7 mouse cellular contexts compared by ENCODE assay signal in the genomic region with DNA sequence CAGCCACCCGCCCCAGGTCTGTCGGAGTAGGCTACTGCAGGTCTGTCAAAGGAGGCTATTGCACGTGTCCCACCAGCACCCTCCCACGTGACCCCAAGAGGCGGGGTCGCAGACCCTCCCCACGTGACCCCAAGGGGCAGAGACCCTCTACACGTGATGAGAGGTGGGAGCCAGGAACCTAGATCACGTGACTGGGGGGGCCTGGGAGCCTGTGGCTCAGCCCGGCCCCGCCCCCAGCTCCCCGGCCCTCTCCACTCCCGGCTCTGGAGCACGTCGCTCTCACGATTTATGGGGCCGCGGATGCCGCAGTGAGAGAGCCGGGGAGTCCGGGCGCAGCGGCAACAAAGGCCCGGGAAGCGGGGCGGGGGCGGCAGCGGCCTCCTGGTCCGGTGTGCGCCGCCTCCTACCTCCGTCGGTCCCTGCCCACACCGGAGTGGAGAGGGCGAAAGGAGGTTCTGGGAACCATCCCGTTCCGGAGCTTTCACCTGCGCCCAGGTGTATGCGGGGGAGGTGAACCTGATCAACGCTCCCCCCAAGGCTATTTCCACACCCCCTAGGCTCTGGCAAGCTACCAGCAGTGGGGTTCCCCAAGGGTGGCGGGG. TPM values are rescaled to one million over a fixed set of nuclear protein-coding genes. Genes with fewer than 3 reads are reported as not detected.
A peak's percentile ranks its signal among the peaks of the same experiment; 100 is the strongest.
DNase-seq lines count a peak whose midpoint lies in the region; ATAC-seq and TF ChIP-seq lines count a peak whose summit lies in the region.

No protein-coding gene starts in this region.

- no peaks in the 10 kb centered on the region for H3K36me3 ChIP-seq in lung, embryonic 15.5 days
- H3K36me3 ChIP-seq in hindbrain, embryonic 11.5 days (ENCODE audit: control insufficient read depth, insufficient read depth, low read length) = no peaks in the 10 kb centered on the region
- no peaks in the 10 kb centered on the region for H3K36me3 ChIP-seq in limb, embryonic 14.5 days (ENCODE audit: control insufficient read depth, insufficient read depth, low read length)

- peak overlapping the region; percentile 55 for H3K4me3 ChIP-seq in lung, embryonic 15.5 days
- peak overlapping the region; percentile 40 for H3K4me3 ChIP-seq in hindbrain, embryonic 11.5 days (ENCODE audit: low read depth, low read length)
- peak overlapping the region; percentile 71 for H3K4me3 ChIP-seq in limb, embryonic 14.5 days (replicated peaks; ENCODE audit: low read length)
- H3K4me3 ChIP-seq in olfactory bulb, adult 2 months (ENCODE audit: insufficient read depth, low read depth, low read length) = peak overlapping the region; percentile 58

- TF ChIP-seq POLR2A in limb, embryonic 14.5 days (IDR thresholded peaks at IDR 0.05; ENCODE audit: borderline replicate concordance, extremely low read depth, insufficient read depth, insufficient read length) = no peak
- no peak; the same call in 1 of the 2 replicates for TF ChIP-seq POLR2A in olfactory bulb, adult 2 months (IDR thresholded peaks at IDR 0.05; ENCODE audit: insufficient read depth, low read depth, low read length)

- no peak overlapping the region for H3K27ac ChIP-seq in lung, embryonic 15.5 days
- H3K27ac ChIP-seq in hindbrain, embryonic 11.5 days (ENCODE audit: low read depth, low read length) = peak overlapping the region; percentile 86
- H3K27ac ChIP-seq in limb, embryonic 14.5 days (replicated peaks; ENCODE audit: low read depth, low read length) = no peak overlapping the region
- peak overlapping the region; percentile 43 for H3K27ac ChIP-seq in olfactory bulb, adult 2 months (ENCODE audit: insufficient read depth, low read depth, low read length)

- H3K9ac ChIP-seq in lung, embryonic 15.5 days = peak overlapping the region; percentile 51
- H3K9ac ChIP-seq in hindbrain, embryonic 11.5 days (ENCODE audit: low read depth, low read length) = peak overlapping the region; percentile 60
- H3K9ac ChIP-seq in limb, embryonic 14.5 days (ENCODE audit: low read depth, low read length, severe bottlenecking) = peak overlapping the region; percentile 67

- H3K4me1 ChIP-seq in lung, embryonic 15.5 days = peaks cover 60% of the 10 kb centered on the region
- H3K4me1 ChIP-seq in hindbrain, embryonic 11.5 days (replicated peaks; ENCODE audit: control insufficient read depth, insufficient read depth, low read length) = peaks cover 25% of the 10 kb centered on the region
- peaks cover 42% of the 10 kb centered on the region for H3K4me1 ChIP-seq in limb, embryonic 14.5 days (ENCODE audit: control insufficient read depth, insufficient read depth, low read length)
- peaks cover 61% of the 10 kb centered on the region for H3K4me1 ChIP-seq in olfactory bulb, adult 2 months (ENCODE audit: control insufficient read depth, insufficient read depth, low read length)

- peaks cover 61% of the 10 kb centered on the region for H3K27me3 ChIP-seq in lung, embryonic 15.5 days
- H3K27me3 ChIP-seq in hindbrain, embryonic 11.5 days (ENCODE audit: control insufficient read depth, insufficient read depth, low read length) = peaks cover 45% of the 10 kb centered on the region
- peaks cover 10% of the 10 kb centered on the region for H3K27me3 ChIP-seq in limb, embryonic 14.5 days (ENCODE audit: control insufficient read depth, insufficient read depth, low read length)

- no peak for DNase-seq in lung, postnatal 25 days (ENCODE audit: low spot score)
- peak; percentile 88 for DNase-seq in embryo, embryonic 10.5 days (ENCODE audit: low spot score)
- DNase-seq in hindbrain, embryonic 11.5 days (ENCODE audit: low spot score) = peak; percentile 78
- DNase-seq in limb, embryonic 14.5 days (ENCODE audit: low spot score) = peak; percentile 67
- DNase-seq in urinary bladder, postnatal 10 days (ENCODE audit: low spot score) = no peak

- TF ChIP-seq CTCF in olfactory bulb, adult 2 months (IDR thresholded peaks at IDR 0.05; ENCODE audit: insufficient read depth, low read depth, low read length) = no peak

- peak overlapping the region; percentile 97 for H3K4me2 ChIP-seq in lung, embryonic 15.5 days
- peak overlapping the region; percentile 60 for H3K4me2 ChIP-seq in hindbrain, embryonic 11.5 days (replicated peaks; ENCODE audit: low read depth, low read length)
- H3K4me2 ChIP-seq in limb, embryonic 14.5 days (replicated peaks; ENCODE audit: low read depth, low read length, severe bottlenecking) = peak overlapping the region; percentile 99

- no peaks in the 10 kb centered on the region for H3K9me3 ChIP-seq in lung, embryonic 15.5 days
- no peaks in the 10 kb centered on the region for H3K9me3 ChIP-seq in hindbrain, embryonic 11.5 days (ENCODE audit: control insufficient read depth, low read length)
- H3K9me3 ChIP-seq in limb, embryonic 14.5 days (ENCODE audit: control insufficient read depth, low read length) = no peaks in the 10 kb centered on the region

- under 1% methylated on average over 41 of the region's 41 CpGs for WGBS in lung, embryonic 15.5 days
- WGBS in hindbrain, embryonic 11.5 days = under 1% methylated on average over 38 of the region's 41 CpGs
- WGBS in limb, embryonic 14.5 days = under 1% methylated on average over 24 of the region's 41 CpGs
- 1% methylated on average over 40 of the region's 41 CpGs for WGBS in olfactory bulb, adult 2 months

- ATAC-seq in lung, embryonic 15.5 days (ENCODE audit: borderline replicate concordance, extremely low read depth, low FRiP score, low TSS enrichment) = no peak
- ATAC-seq in hindbrain, embryonic 11.5 days (ENCODE audit: low FRiP score) = peak; percentile 17
- peak; percentile 21 for ATAC-seq in limb, embryonic 14.5 days (ENCODE audit: low FRiP score, low read depth)

RNA-seq across cellular contexts. Expression of gene Efna3, which starts 2.1 kb away (rescaled TPM):
- polyA plus RNA-seq in lung, embryonic 15.5 days (2015; fragmentation: Nextera tagmentation; extraction: Ambion mirVana) = 5.8 and 6.0 TPM in 2 replicates
- 13.8 TPM in 2 replicates for polyA plus RNA-seq in hindbrain, embryonic 11.5 days (2014; fragmentation: Nextera tagmentation; extraction: Ambion mirVana)
- 38.1 and 48.5 TPM in 2 replicates for polyA plus RNA-seq in limb, embryonic 14.5 days (2012; rRNA removed)
- polyA plus RNA-seq in limb, embryonic 14.5 days (2014; fragmentation: Nextera tagmentation; extraction: Ambion mirVana) = 32.1 and 34.4 TPM in 2 replicates
- not detected in 2 replicates for polyA plus RNA-seq in olfactory bulb, adult 2 months (2012; ENCODE audit: insufficient read depth, insufficient read length, low replicate concordance, missing spikeins)

RNA-seq across cellular contexts. Expression of gene Efna4, which starts 17.1 kb away (rescaled TPM):
- 29.0 and 29.9 TPM in 2 replicates for polyA plus RNA-seq in lung, embryonic 15.5 days (2015; fragmentation: Nextera tagmentation; extraction: Ambion mirVana)
- 18.9 and 20.6 TPM in 2 replicates for polyA plus RNA-seq in hindbrain, embryonic 11.5 days (2014; fragmentation: Nextera tagmentation; extraction: Ambion mirVana)
- 56.5 and 67.1 TPM in 2 replicates for polyA plus RNA-seq in limb, embryonic 14.5 days (2012; rRNA removed)
- 32.0 and 34.2 TPM in 2 replicates for polyA plus RNA-seq in limb, embryonic 14.5 days (2014; fragmentation: Nextera tagmentation; extraction: Ambion mirVana)
- polyA plus RNA-seq in olfactory bulb, adult 2 months (2012; ENCODE audit: insufficient read depth, insufficient read length, low replicate concordance, missing spikeins) = not detected in 2 replicates

RNA-seq across cellular contexts. Expression of gene Adam15, which starts 29.1 kb away (rescaled TPM):
- polyA plus RNA-seq in lung, embryonic 15.5 days (2015; fragmentation: Nextera tagmentation; extraction: Ambion mirVana) = 61.5 and 63.0 TPM in 2 replicates
- polyA plus RNA-seq in hindbrain, embryonic 11.5 days (2014; fragmentation: Nextera tagmentation; extraction: Ambion mirVana) = 17.8 TPM in 2 replicates
- polyA plus RNA-seq in limb, embryonic 14.5 days (2012; rRNA removed) = 80.4 and 97.6 TPM in 2 replicates
- 45.9 and 48.2 TPM in 2 replicates for polyA plus RNA-seq in limb, embryonic 14.5 days (2014; fragmentation: Nextera tagmentation; extraction: Ambion mirVana)
- not detected in 2 replicates for polyA plus RNA-seq in olfactory bulb, adult 2 months (2012; ENCODE audit: insufficient read depth, insufficient read length, low replicate concordance, missing spikeins)

RNA-seq across cellular contexts. Expression of gene Efna1, which starts 39.7 kb away (rescaled TPM):
- 89.7 and 94.5 TPM in 2 replicates for polyA plus RNA-seq in lung, embryonic 15.5 days (2015; fragmentation: Nextera tagmentation; extraction: Ambion mirVana)
- polyA plus RNA-seq in hindbrain, embryonic 11.5 days (2014; fragmentation: Nextera tagmentation; extraction: Ambion mirVana) = 14.0 and 16.4 TPM in 2 replicates
- polyA plus RNA-seq in limb, embryonic 14.5 days (2012; rRNA removed) = 51.7 and 52.2 TPM in 2 replicates
- 42.2 and 48.1 TPM in 2 replicates for polyA plus RNA-seq in limb, embryonic 14.5 days (2014; fragmentation: Nextera tagmentation; extraction: Ambion mirVana)
- polyA plus RNA-seq in olfactory bulb, adult 2 months (2012; ENCODE audit: insufficient read depth, insufficient read length, low replicate concordance, missing spikeins) = not detected in 2 replicates

RNA-seq across cellular contexts. Expression of gene Dcst2, which starts 41.1 kb away (rescaled TPM):
- polyA plus RNA-seq in lung, embryonic 15.5 days (2015; fragmentation: Nextera tagmentation; extraction: Ambion mirVana) = 0.11 and 0.19 TPM in 2 replicates
- polyA plus RNA-seq in hindbrain, embryonic 11.5 days (2014; fragmentation: Nextera tagmentation; extraction: Ambion mirVana) = 0.14 and 0.27 TPM in 2 replicates
- polyA plus RNA-seq in limb, embryonic 14.5 days (2012; rRNA removed) = 0.63 and 1.1 TPM in 2 replicates
- 0.14 and 0.26 TPM in 2 replicates for polyA plus RNA-seq in limb, embryonic 14.5 days (2014; fragmentation: Nextera tagmentation; extraction: Ambion mirVana)
- not detected in 2 replicates for polyA plus RNA-seq in olfactory bulb, adult 2 months (2012; ENCODE audit: insufficient read depth, insufficient read length, low replicate concordance, missing spikeins)

Comparison
In these comparisons a context has a peak if more than half of its experiments do, and no peak if none do; other contexts are left out.
1. H3K27ac ChIP-seq: peak in hindbrain, embryonic 11.5 days (single experiment) and olfactory bulb, adult 2 months (single experiment); none in lung, embryonic 15.5 days (single experiment) and limb, embryonic 14.5 days (single experiment).
2. DNase-seq: peak in embryo, embryonic 10.5 days (single experiment), hindbrain, embryonic 11.5 days (single experiment) and limb, embryonic 14.5 days (single experiment); none in lung, postnatal 25 days (single experiment) and urinary bladder, postnatal 10 days (single experiment).
3. RNA of gene Efna4, which starts 17.1 kb away (polyA plus RNA-seq): 32.0 to 67.1 TPM in limb, embryonic 14.5 days, 29.0 to 29.9 TPM in lung, embryonic 15.5 days and 18.9 to 20.6 TPM in hindbrain, embryonic 11.5 days; not detected in olfactory bulb, adult 2 months; every median in the first group is over 10 times any median in the second.
4. Peak in every context shown above with its lines, with median percentiles within 50 percentile points of each other: H3K4me2 ChIP-seq, H3K4me3 ChIP-seq and H3K9ac ChIP-seq.